Mouse (Mus musculus) G1E (cell line): ENCODE results near the gene Rpl37. TPM values are rescaled to one million over a fixed set of nuclear protein-coding genes. Genes with fewer than 3 reads are reported as not detected.
A peak's percentile ranks its signal among the peaks of the same experiment; 100 is the strongest.

Source experiments
- ATAC-seq: 2 replicates; pipeline ENCODE4 v1.8.0; 2016; ENCODE audit warnings: mild to moderate bottlenecking; ENCODE audit not compliant: insufficient number of reproducible peaks, poor library complexity, low FRiP score, severe bottlenecking; ENCODE audit errors: extremely low read depth
- DNase-seq: peaks from one replicate; pipeline ENCODE4 v3.0.0; 2012; ENCODE audit warnings: low spot score
- H3K27me3 ChIP-seq: 2 replicates; pipeline ENCODE4 v1.6.1; 2012; ENCODE audit warnings: mild to moderate bottlenecking, low read length, inconsistent platforms; ENCODE audit not compliant: insufficient read depth
- H3K36me3 ChIP-seq: replicated peaks from 2 replicates; pipeline ENCODE3; 2012; ENCODE audit warnings: mild to moderate bottlenecking, inconsistent platforms
- H3K4me1 ChIP-seq: 2 replicates; pipeline ENCODE4 v1.6.1; 2012; ENCODE audit warnings: low read depth, low read length, inconsistent platforms, mixed read lengths; ENCODE audit not compliant: insufficient read depth
- H3K4me3 ChIP-seq: 2 replicates; pipeline ENCODE4 v1.5.1; 2012; ENCODE audit warnings: low read depth, mild to moderate bottlenecking, inconsistent platforms, low read length, moderate library complexity, mixed read lengths
- H3K9me3 ChIP-seq: replicated peaks from 2 replicates; pipeline ENCODE4 v1.6.1; 2012; ENCODE audit warnings: inconsistent platforms
- CTCF ChIP-seq: IDR thresholded peaks from 2 replicates; pipeline ENCODE4 v1.5.1; 2012; ENCODE audit warnings: low read depth, low read length, inconsistent platforms, mixed read lengths
- GATA1 ChIP-seq: IDR thresholded peaks from 2 replicates; pipeline ENCODE4 v1.6.1; 2012; ENCODE audit warnings: borderline replicate concordance, low read length, inconsistent platforms, mixed read lengths
- GATA2 ChIP-seq: IDR thresholded peaks from 2 replicates; pipeline ENCODE4 v1.6.1; 2012; ENCODE audit warnings: low read depth, low read length, inconsistent platforms, borderline replicate concordance
- POLR2AphosphoS5 ChIP-seq: IDR thresholded peaks from 2 replicates; pipeline ENCODE4 v1.6.1; 2012; ENCODE audit warnings: low read depth, low read length, inconsistent platforms; ENCODE audit not compliant: insufficient replicate concordance
- TAL1 ChIP-seq: conservative IDR thresholded peaks from 2 replicates; pipeline ENCODE4 v1.6.1; 2012; ENCODE audit warnings: low read depth, low read length, inconsistent platforms, mixed read lengths
- polyA plus RNA-seq: library from polyadenylated mRNA; stranded (reverse); fragments of >175 nt; gene quantifications from 2 replicates; pipeline ENCODE4 v1.2.3, GENCODE M21; 2012
- total RNA-seq, 2 experiments: library from RNA; stranded (forward) in 1 of 2; stranded (reverse) in 1 of 2; fragments of 200-1000 nt in 1 of 2; fragments of >200 nt in 1 of 2; fragmentation: Nextera tagmentation in 1 of 2; gene quantifications; 2 replicates each; pipeline ENCODE4 v1.2.3; 2014 to 2017

Rpl37 gene
- total and polyA plus RNA-seq, 3 experiments = 48.0 to 1,244 (median 374) TPM

DNA sequence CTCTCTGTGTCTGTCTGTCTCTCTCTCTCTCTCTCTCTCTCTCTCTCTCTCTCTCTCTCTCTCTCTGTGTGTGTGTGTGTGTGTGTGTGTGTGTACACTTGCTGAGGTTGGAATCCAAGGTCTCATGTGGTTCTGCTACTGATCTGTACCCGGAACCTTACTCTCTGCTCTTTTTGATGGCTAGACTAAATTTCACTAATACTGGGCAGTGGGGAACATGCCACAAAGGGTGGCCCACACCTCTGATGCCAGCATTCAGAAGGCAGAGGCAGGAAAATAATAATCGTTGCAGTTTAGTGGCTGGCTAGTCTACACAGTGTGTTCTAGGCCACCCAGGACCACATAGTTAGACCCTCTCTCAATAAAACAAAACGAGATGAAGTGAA, 7.8 kb upstream of the Rpl37 start:
- TF ChIP-seq CTCF = no peak
- TF ChIP-seq GATA2 = no peak
- TF ChIP-seq POLR2AphosphoS5 = no peak
- TF ChIP-seq GATA1 = no peak
- no peak for TF ChIP-seq TAL1
- no peaks in the 10 kb centered on the region for H3K27me3 ChIP-seq
- DNase-seq (no peak), ATAC-seq (no peak)
- H3K36me3 ChIP-seq = peaks cover 26% of the 10 kb centered on the region
- H3K4me3 ChIP-seq = peak overlapping the region; percentile 69; the same call in 1 of the 2 replicates
- H3K9me3 ChIP-seq = no peaks in the 10 kb centered on the region
- H3K4me1 ChIP-seq = peaks cover 25% of the 10 kb centered on the region

DNA sequence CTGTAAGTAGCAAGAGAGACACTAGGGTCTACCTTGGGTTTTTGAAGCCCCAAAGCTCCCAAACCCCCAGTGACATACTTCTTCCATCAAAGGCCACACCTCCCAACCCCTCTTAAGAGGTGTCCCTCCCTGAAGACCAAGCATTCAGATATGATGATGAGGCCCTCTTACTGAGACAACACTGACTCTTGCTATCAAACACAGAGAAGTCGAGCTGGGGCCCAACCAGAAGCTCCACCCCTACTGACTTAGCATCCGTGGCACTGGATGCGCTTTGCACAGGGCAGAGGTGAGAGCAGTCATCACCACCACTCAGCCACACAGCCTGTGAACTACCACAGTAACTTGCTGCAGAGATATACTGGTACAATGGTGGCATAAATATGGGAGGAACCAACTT, 3.8 kb upstream of the Rpl37 start:
- Histone ChIP-seq H3K27me3 (no peaks in the 10 kb centered on the region), H3K36me3 (peaks cover 20% of the 10 kb centered on the region), H3K9me3 (no peaks in the 10 kb centered on the region), H3K4me1 (peaks cover 32% of the 10 kb centered on the region), H3K4me3 (no peak overlapping the region)
- ATAC-seq (no peak), DNase-seq (no peak)
- TF ChIP-seq GATA1 (no peak), CTCF (no peak), POLR2AphosphoS5 (no peak), TAL1 (no peak), GATA2 (no peak)

DNA sequence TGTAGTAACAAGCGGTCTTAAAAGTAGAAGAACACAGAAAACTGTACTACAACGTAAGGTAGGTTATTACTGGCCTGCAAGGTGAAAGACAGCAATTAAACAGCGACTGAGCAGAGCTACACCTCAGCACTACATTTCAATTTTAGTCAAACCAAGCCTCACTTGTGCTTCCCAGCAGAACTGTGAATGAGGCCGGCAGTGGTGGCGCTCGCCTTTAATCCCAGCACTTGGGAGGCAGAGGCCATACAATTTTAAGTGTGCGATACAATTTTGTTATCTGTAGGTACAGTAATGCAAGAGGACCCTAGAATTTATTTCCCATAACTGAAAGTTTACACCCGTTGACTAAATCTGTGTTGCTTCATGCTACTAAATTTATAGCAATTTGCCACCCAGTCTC, 1.3 kb upstream of the Rpl37 start:
- DNase-seq (no peak), ATAC-seq (no peak)
- H3K4me3 ChIP-seq = peak overlapping the region; percentile 95
- peaks cover 45% of the 10 kb centered on the region for H3K4me1 ChIP-seq
- no peak for TF ChIP-seq TAL1
- TF ChIP-seq GATA2 = no peak
- TF ChIP-seq POLR2AphosphoS5 = no peak
- TF ChIP-seq CTCF = no peak
- no peak for TF ChIP-seq GATA1
- H3K27me3 ChIP-seq = no peaks in the 10 kb centered on the region
- H3K9me3 ChIP-seq = no peaks in the 10 kb centered on the region
- H3K36me3 ChIP-seq = peaks cover 45% of the 10 kb centered on the region

DNA sequence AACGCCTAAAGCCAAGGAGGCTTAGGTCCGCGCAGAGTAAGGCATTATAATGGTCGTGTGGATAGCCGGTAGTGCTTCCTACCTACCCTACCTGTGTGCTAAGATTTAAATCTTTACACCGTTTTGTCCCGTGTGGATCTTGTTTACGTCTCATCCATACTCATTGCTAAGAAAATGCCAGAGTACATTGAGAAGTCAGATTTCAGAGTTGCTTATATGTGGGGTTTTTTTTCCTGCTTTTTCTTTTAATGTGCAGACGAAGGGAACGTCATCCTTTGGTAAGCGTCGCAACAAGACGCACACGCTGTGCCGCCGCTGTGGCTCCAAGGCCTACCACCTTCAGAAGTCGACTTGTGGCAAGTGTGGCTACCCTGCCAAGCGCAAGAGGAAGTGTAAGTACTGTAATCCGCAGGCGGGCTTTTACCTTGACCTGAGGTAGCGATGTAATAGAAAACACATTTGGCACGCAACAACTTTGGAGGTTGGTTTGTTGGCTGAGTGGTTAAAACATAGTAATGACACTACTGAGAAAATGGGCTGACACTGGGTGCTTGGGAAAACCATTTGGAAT, 671 bp downstream of the Rpl37 start:
- Histone ChIP-seq H3K27me3 (no peaks in the 10 kb centered on the region), H3K36me3 (peaks cover 63% of the 10 kb centered on the region), H3K4me1 (peaks cover 60% of the 10 kb centered on the region), H3K4me3 (peak overlapping the region; percentile 95), H3K9me3 (no peaks in the 10 kb centered on the region)
- DNase-seq (no peak), ATAC-seq (no peak)
- TF ChIP-seq GATA1 = no peak
- no peak for TF ChIP-seq TAL1
- no peak for TF ChIP-seq CTCF
- no peak; the same call in 1 of the 2 replicates for TF ChIP-seq POLR2AphosphoS5
- TF ChIP-seq GATA2 = no peak

DNA sequence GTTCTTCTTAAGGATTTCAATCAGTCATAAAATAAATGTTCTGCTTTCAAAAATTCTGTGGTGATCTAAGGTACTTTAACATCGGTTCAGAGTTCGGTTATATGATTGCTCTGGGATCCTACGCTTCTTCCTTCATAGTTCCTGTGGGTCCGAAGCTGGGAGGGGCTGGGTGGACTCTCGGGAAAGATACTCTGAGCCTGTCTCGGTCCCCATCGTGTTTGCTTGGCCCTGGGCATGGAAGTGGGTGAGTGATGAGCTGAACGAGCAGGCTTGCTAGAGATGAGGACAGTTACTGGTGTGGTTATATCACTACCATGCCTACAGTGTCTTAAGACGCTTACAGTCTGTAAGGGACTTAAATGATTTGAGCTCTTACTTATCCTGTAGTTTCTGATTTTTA, 2.2 kb downstream of the Rpl37 start:
- Histone ChIP-seq H3K4me3 (peak overlapping the region; percentile 95), H3K9me3 (no peaks in the 10 kb centered on the region), H3K4me1 (peaks cover 58% of the 10 kb centered on the region), H3K27me3 (no peaks in the 10 kb centered on the region), H3K36me3 (peaks cover 73% of the 10 kb centered on the region)
- TF ChIP-seq GATA1 = no peak
- TF ChIP-seq GATA2 = no peak
- no peak for TF ChIP-seq TAL1
- no peak for TF ChIP-seq CTCF
- TF ChIP-seq POLR2AphosphoS5 = no peak
- DNase-seq (no peak), ATAC-seq (no peak)

DNA sequence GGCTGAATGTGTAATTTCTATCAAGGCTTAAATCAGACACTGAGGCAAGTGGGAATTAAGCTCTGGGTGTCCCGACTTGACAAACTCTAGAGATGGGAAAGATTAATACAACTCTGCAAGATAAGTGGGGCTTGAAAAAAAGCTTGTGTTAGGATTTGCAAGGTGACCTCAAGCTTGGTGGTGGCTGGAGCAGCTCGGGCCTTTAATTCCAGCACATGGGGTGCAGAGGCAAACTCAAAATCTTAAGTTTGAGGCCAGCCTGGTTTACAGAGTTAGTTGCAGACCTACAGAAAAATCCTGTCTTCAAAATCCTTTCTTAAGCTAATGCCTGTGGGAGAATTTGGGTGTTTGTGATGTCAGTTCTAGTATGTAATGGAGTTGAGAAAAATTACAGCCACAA, 2.7 kb downstream of the Rpl37 start:
- peaks cover 74% of the 10 kb centered on the region for H3K36me3 ChIP-seq
- TF ChIP-seq GATA2 (no peak), TAL1 (no peak), GATA1 (no peak), CTCF (no peak), POLR2AphosphoS5 (no peak)
- H3K9me3 ChIP-seq = no peaks in the 10 kb centered on the region
- H3K4me3 ChIP-seq = peak overlapping the region; percentile 95
- peaks cover 56% of the 10 kb centered on the region for H3K4me1 ChIP-seq
- DNase-seq (no peak), ATAC-seq (no peak)
- no peaks in the 10 kb centered on the region for H3K27me3 ChIP-seq
